Mouse (Mus musculus) A20 (cell line): ENCODE data around the gene Dnah7b.
A peak's percentile ranks its signal among the peaks of the same experiment; 100 is the strongest.
"Not testable (repeated sequence)": the region's sequence is repeated elsewhere in the genome, so short reads cannot be mapped to it uniquely, and the experiment has no call there.

Source experiments
- DNase-seq: peaks from one replicate; pipeline ENCODE4 v3.0.0-alpha.2; 2011; ENCODE audit warnings: low read depth, low spot score

Gene Dnah7b

DNA sequence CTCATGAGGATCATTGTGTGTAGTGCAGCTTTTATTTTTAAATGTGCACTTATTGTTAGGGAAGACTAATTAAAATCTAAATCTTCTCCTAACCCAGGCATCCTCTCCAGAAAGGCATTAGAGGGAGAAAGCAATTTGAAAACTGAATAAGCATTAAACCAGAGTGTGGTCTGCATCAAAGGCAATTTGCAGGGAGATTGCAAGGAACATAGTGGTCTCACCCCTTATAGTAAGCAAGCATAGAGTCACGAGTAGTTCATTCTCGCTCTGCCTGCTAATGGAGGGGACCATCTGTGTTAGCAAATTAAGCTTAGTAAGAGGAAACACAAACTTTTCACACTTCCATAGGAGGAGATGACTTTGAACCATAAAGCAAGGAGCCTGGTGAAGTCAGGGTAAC is 228.3 kb downstream of the Dnah7b start:
- DNase-seq, result not testable (repeated sequence)

DNA sequence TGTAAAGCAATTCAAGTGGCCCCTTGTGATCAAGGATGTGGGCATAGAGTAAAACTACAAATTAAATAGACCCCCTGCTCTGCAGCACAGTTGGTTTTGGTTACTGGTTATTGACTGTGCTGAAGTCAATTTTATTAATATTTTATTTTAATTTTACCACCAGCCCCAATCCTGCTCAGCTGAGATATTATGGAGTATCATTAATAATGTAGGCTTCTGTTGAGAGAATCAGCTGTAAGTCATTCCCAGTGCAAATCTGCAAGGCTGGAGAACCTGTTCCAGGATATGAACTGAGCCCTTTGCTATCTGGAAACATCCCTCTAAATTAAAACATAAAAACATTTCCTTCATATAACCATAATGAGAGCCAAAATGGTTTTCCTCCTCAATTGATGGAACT is 259.8 kb downstream of the Dnah7b start:
- not testable (repeated sequence) for DNase-seq

DNA sequence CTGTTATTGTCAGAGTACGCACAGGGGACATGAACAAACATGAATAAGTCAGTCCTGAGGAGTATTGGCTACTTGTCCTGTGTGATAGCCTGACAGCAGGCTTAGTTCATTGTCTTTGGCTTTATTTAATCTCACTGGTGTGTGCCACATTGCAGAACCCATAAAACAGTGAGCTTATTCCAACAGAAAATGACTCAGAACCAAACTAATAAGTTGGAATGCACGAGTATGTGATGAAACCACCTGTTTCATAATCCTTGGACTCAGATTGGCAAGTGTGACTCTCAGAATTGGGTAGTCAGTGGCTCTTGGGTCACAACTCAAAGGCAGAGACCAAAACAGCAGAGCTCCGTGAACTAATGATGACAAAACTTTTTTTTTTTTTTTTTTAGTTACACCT is 279.2 kb downstream of the Dnah7b start:
- not testable (repeated sequence) for DNase-seq

DNA sequence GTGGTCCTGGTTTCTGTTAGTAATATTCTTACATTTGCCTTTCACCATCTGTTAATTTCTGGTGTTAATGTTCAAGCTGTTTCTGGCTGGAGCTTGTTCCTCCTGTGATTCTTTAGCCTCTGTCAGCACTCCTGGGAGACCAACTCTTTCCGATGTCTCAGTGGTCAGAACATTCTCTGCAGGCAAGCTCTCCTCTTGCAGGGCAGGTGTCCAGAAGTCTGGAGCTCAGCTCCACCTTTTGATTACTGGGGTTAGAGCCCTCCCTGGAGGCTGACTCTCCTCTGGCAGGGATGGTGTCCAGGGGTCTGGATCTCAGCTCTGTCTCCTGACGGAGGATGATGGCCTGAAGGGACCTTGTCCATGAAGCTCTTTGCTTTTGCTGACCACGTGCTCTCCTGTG is 314.5 kb downstream of the Dnah7b start:
- DNase-seq, result not testable (repeated sequence)

DNA sequence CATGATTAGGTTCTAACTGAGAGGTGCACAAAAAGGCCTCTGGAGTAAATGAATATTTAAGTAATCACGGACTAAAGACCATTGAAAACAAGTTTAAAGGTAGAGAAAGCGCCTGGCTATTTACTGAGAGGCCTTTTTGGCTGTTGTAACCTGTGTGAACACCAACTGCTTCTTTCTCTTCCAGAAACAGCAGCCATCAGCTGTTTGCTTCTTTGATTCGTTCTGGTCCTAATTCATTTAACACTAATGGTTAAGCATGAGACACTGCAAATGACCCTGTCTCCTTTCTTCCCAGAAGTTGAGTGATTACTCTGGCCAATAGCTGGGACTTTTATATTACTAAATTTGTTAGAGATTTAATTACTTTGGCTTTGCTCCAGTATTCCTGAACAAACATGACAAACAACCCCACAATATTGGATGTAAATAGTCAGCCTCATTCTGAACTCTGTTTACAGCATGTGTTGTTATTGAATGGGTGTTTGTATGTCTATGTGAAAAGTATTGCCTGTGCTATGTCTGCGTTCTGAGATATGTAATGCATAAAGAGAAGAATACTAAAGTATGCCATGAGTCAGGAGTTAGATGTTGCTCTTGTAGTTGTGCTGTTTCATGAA is 328.7 kb downstream of the Dnah7b start:
- not testable (repeated sequence) for DNase-seq

DNA sequence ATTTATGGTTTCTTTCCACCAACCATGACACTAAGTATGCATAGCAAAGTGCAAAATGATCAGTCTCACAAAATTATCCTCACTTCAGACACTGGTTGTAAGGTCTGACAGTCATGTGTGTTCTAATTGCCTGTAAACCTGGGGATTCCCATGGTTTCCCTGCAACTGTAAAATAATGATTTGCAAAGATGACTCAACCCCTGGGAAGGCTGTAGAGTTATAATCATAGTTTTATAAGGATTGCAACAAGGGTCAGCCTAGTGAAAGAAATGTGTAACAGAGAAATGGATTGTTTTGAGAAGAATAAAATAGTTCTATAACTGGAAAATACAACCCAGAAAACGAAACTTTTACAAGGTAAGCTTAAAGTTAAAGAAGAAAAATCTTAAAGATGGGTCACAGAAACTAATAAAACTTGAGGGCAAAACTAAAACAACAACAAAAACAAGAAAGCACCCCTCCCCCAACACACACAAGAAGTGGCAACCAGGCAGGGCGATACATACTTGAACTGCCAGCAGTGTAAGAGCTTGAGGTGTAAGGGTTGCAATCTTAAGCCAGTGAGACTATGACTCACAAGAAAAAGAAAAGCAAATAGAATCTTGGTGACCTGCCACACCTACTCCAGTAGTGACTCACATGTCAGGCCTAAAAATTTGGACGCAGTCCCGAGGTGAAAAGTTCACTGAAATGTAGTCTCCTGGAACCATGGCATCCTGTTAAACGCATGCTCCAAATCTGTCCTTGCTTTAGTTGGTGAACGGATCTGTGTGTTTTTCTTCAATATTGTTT is 342.4 kb downstream of the Dnah7b start:
- no peak for DNase-seq

DNA sequence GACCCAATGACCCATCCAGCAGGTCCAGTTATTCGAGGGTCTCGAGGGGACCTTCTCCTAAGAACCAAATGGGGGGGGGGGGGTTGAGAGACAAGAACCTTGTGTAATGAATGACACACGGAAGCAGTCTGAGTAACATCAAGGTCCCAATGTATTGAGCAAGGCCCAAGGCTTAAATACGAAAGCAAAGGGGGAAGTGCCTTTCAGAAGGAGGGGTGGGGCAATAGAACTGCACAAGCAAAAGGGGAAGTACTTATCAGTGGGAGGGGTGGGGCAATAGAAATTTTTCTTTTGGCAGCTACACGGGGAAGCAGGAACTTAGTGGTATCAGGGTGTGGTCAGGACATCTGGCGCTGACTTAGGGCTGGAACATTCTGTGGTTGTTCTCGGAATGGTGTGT is 348.7 kb downstream of the Dnah7b start:
- DNase-seq, result peak; percentile 26

DNA sequence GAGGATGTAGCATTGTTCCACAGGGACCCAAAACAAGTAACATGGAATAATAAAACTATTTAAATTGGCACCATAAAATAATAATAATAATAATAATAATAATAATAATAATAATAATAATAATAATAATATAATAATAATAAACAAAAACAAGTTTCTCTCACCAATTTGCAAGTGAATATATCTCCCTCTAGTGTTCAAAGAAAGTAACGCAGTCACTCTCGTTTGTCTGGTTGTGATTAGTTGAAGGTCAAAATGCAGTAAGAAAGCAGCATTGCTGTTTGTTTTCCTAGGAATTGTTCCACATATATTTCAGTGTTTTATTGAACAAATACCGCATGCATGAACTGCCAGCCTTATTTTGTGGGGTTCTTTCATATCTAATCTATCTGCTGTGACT is 350.8 kb downstream of the Dnah7b start:
- DNase-seq, result peak; percentile 42

DNA sequence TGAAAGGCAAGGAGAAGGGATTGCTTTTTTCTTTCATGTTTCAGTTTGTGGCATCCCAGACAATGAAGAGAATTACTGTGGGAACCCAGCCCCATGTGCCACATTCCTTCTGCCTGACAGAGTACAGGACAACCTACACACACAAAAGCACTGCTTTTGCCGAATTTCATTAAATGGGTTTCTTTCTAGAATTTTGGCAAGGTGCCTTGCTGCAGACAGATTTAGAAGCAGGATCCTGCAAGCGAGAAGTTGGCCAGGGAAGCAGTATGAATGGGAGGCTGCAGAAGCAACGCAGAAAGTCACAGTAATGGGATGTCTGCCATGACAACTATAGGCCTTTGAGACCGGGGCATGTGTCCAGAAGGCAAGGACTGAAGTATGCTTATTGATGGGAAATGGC is 352.9 kb downstream of the Dnah7b start:
- not testable (repeated sequence) for DNase-seq
